Mouse (Mus musculus): ENCODE data around the gene Tmem184b. TPM values are rescaled to one million over a fixed set of nuclear protein-coding genes. Genes with fewer than 3 reads are reported as not detected.

Gene Tmem184b
- 10 to 100 TPM in 1 of 3 experiments, 1 to 10 TPM in 2; 8.2 to 12.8 (median 9.2) TPM for polyA plus RNA-seq (2017; shearing (Covaris generic))

- ATAC-seq, result peak; percentile 77
These were observed at the start of gene Tmem184b for GRCm38 (mm10) chr15:79402836-79403762. TSS of gene Tmem184b (minus strand) at chr15:79403569.

- no peak for ATAC-seq
These were observed 44.7 kb upstream of the Tmem184b start for GRCm38 (mm10) chr15:79448041-79448440.

- no peak for ATAC-seq
These were observed 42.7 kb upstream of the Tmem184b start for GRCm38 (mm10) chr15:79445786-79446654.

- ATAC-seq, result no peak
These were observed 40.6 kb upstream of the Tmem184b start for GRCm38 (mm10) chr15:79443856-79444410.

- ATAC-seq, result no peak
These were observed 39.7 kb upstream of the Tmem184b start for GRCm38 (mm10) chr15:79442961-79443518.

- no peak for ATAC-seq
These were observed 38.9 kb upstream of the Tmem184b start for GRCm38 (mm10) chr15:79442257-79442611.

GRCm38 (mm10) chr15:79441331-79442256, 38.2 kb upstream of the Tmem184b start:
- peak; percentile 58 for ATAC-seq

GRCm38 (mm10) chr15:79440651-79441330, 37.4 kb upstream of the Tmem184b start:
- no peak for ATAC-seq

- ATAC-seq, result no peak
These were observed 36.9 kb upstream of the Tmem184b start for GRCm38 (mm10) chr15:79440223-79440622.

- no peak for ATAC-seq
These were observed 36.0 kb upstream of the Tmem184b start for GRCm38 (mm10) chr15:79439386-79439785.

- no peak for ATAC-seq
These were observed 35.4 kb upstream of the Tmem184b start for GRCm38 (mm10) chr15:79438816-79439215.

- ATAC-seq, result no peak
These were observed 34.9 kb upstream of the Tmem184b start for GRCm38 (mm10) chr15:79438209-79438810.

- no peak for ATAC-seq
These were observed 34.3 kb upstream of the Tmem184b start for GRCm38 (mm10) chr15:79437541-79438208.

- ATAC-seq, result no peak
These were observed 33.1 kb upstream of the Tmem184b start for GRCm38 (mm10) chr15:79436481-79436921.

GRCm38 (mm10) chr15:79435191-79435671, 31.9 kb upstream of the Tmem184b start:
- no peak for ATAC-seq

GRCm38 (mm10) chr15:79432892-79433291, 29.5 kb upstream of the Tmem184b start:
- no peak for ATAC-seq

- no peak for ATAC-seq
These were observed 29.0 kb upstream of the Tmem184b start for GRCm38 (mm10) chr15:79432328-79432727.

GRCm38 (mm10) chr15:79431925-79432324, 28.6 kb upstream of the Tmem184b start:
- no peak for ATAC-seq

- no peak for ATAC-seq
These were observed 27.2 kb upstream of the Tmem184b start for GRCm38 (mm10) chr15:79430461-79431000.

Measured in inflammation-experienced regulatory T-cells, adult 6 months (primary cell).